8 mouse cellular contexts compared by ENCODE assay signal in the genomic region with DNA sequence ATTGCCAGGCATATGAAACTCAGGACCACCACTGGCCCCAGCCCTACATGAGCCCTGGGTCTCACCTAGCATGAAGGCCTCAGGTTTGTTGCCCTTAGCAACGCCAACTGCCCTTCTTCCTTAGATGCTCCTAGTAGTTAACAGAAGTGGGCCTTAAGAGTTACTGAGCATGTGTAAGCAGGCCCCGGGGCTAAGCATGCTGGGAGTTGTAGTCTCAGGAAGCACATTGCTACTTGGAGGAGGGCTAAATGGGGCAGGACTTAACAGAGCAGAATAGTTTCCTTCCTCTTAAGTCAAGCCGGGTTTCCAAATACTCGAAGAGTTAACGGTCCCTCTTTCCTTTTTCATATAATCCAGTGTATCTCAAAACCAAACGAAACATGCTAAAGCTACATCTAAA. TPM values are rescaled to one million over a fixed set of nuclear protein-coding genes. Genes with fewer than 3 reads are reported as not detected.
A peak's percentile ranks its signal among the peaks of the same experiment; 100 is the strongest.
DNase-seq lines count a peak whose midpoint lies in the region; ATAC-seq lines count a peak whose summit lies in the region.

No protein-coding gene starts in this region.

- DNase-seq in adrenal gland, postnatal 10 days = peak; percentile 63
- DNase-seq in adrenal gland, postnatal 25 days = no peak
- peak; percentile 31 for DNase-seq in Muller cell, postnatal 12 days (ENCODE audit: inconsistent ontology term)
- DNase-seq in forebrain, embryonic 11.5 days (ENCODE audit: low spot score) = no peak
- DNase-seq in hindbrain, embryonic 14.5 days (ENCODE audit: low spot score) = no peak
- DNase-seq in left cerebral cortex, postnatal 25 days (ENCODE audit: low spot score in 2 of 2) = peak; percentile 50 to 75
- DNase-seq in spleen, postnatal 4 days (ENCODE audit: low spot score in 2 of 2) = peak; percentile 63 to 80

- peaks cover 24% of the 10 kb centered on the region for H3K4me1 ChIP-seq in forebrain, embryonic 11.5 days (replicated peaks; ENCODE audit: control insufficient read depth, insufficient read depth, low read length)
- peaks cover 36% of the 10 kb centered on the region for H3K4me1 ChIP-seq in hindbrain, embryonic 14.5 days (replicated peaks; ENCODE audit: control insufficient read depth, insufficient read depth, low read length)
- H3K4me1 ChIP-seq in megakaryocyte, embryonic 14.5 days = peaks cover 50% of the 10 kb centered on the region

- no peak for ATAC-seq in forebrain, embryonic 11.5 days (replicated peaks; ENCODE audit: low FRiP score)
- ATAC-seq in hindbrain, embryonic 14.5 days (ENCODE audit: low FRiP score) = no peak

- WGBS in forebrain, embryonic 11.5 days = 79% methylated on average over 6 of the region's 6 CpGs
- WGBS in hindbrain, embryonic 14.5 days = 77% methylated on average over 6 of the region's 6 CpGs

- H3K9me3 ChIP-seq in forebrain, embryonic 11.5 days (ENCODE audit: control insufficient read depth, low read length) = no peaks in the 10 kb centered on the region
- no peaks in the 10 kb centered on the region for H3K9me3 ChIP-seq in hindbrain, embryonic 14.5 days (ENCODE audit: control insufficient read depth, low read length)
- no peaks in the 10 kb centered on the region for H3K9me3 ChIP-seq in megakaryocyte, embryonic 14.5 days

- H3K4me3 ChIP-seq in forebrain, embryonic 11.5 days (ENCODE audit: low read depth, low read length) = no peak overlapping the region
- H3K4me3 ChIP-seq in hindbrain, embryonic 14.5 days (replicated peaks; ENCODE audit: low read length) = peak overlapping the region; percentile 87; the same call in 1 of the 2 replicates
- peak overlapping the region; percentile 97 for H3K4me3 ChIP-seq in megakaryocyte, embryonic 14.5 days (replicated peaks)

- peak overlapping the region; percentile 98; the same call in 1 of the 2 replicates for H3K4me2 ChIP-seq in forebrain, embryonic 11.5 days (ENCODE audit: low read depth, low read length, severe bottlenecking)
- H3K4me2 ChIP-seq in hindbrain, embryonic 14.5 days (replicated peaks) = peak overlapping the region; percentile 84

- intact Hi-C loops in left cerebral cortex, postnatal 25 days (cut with DNase I) = loop anchor here (5.0 kb wide), 1 partner anchor 35 kb away; the partner anchor contains the start of gene Prkag1

- no peak overlapping the region for H3K27ac ChIP-seq in forebrain, embryonic 11.5 days (ENCODE audit: low read depth, low read length)
- no peak overlapping the region for H3K27ac ChIP-seq in hindbrain, embryonic 14.5 days

- no peaks in the 10 kb centered on the region for H3K27me3 ChIP-seq in forebrain, embryonic 11.5 days (ENCODE audit: control insufficient read depth, insufficient read depth, low read length)
- no peaks in the 10 kb centered on the region for H3K27me3 ChIP-seq in hindbrain, embryonic 14.5 days (ENCODE audit: control insufficient read depth, insufficient read depth, low read length)
- H3K27me3 ChIP-seq in megakaryocyte, embryonic 14.5 days (replicated peaks) = no peaks in the 10 kb centered on the region

- H3K36me3 ChIP-seq in forebrain, embryonic 11.5 days (ENCODE audit: control insufficient read depth, insufficient read depth, low read length) = peaks cover 20% of the 10 kb centered on the region
- peaks cover 43% of the 10 kb centered on the region for H3K36me3 ChIP-seq in hindbrain, embryonic 14.5 days (replicated peaks; ENCODE audit: control insufficient read depth, insufficient read depth)
- H3K36me3 ChIP-seq in megakaryocyte, embryonic 14.5 days (replicated peaks; ENCODE audit: low read length) = peaks cover 61% of the 10 kb centered on the region

- H3K9ac ChIP-seq in forebrain, embryonic 11.5 days (ENCODE audit: low read length) = no peak overlapping the region
- H3K9ac ChIP-seq in hindbrain, embryonic 14.5 days = peak overlapping the region; percentile 94; the same call in 1 of the 2 replicates

RNA-seq across cellular contexts. Expression of gene Kmt2d, which starts 3.7 kb away (rescaled TPM):
- 10 to 100 TPM; 47.5 to 64.2 TPM for total RNA-seq in adrenal gland, postnatal 10 days (2021)
- 63.0 and 83.0 TPM in 2 replicates for total RNA-seq in adrenal gland, postnatal 25 days (2021)
- 20.1 and 20.6 TPM in 2 replicates for polyA plus RNA-seq in forebrain, embryonic 11.5 days (2014; fragmentation: Nextera tagmentation; extraction: Ambion mirVana)
- polyA plus RNA-seq in hindbrain, embryonic 14.5 days (2014; fragmentation: Nextera tagmentation; extraction: Ambion mirVana) = 12.9 and 14.9 TPM in 2 replicates
- total RNA-seq in left cerebral cortex, postnatal 25 days (2021) = 10 to 100 TPM; 78.0 to 80.2 TPM
- 11.9 and 17.8 TPM in 2 replicates for polyA plus RNA-seq in megakaryocyte, embryonic 14.5 days (2012; ENCODE audit: insufficient read depth, low replicate concordance)

RNA-seq across cellular contexts. Expression of gene Rhebl1, which starts 27.0 kb away (rescaled TPM):
- total RNA-seq in adrenal gland, postnatal 10 days (2021) = 1 to 10 TPM; 2.6 to 4.5 TPM
- total RNA-seq in adrenal gland, postnatal 25 days (2021) = 3.7 and 4.4 TPM in 2 replicates
- 12.5 and 14.1 TPM in 2 replicates for polyA plus RNA-seq in forebrain, embryonic 11.5 days (2014; fragmentation: Nextera tagmentation; extraction: Ambion mirVana)
- 19.4 and 19.8 TPM in 2 replicates for polyA plus RNA-seq in hindbrain, embryonic 14.5 days (2014; fragmentation: Nextera tagmentation; extraction: Ambion mirVana)
- total RNA-seq in left cerebral cortex, postnatal 25 days (2021) = 10 to 100 TPM in 1 of 2 experiments, 1 to 10 TPM in 1; 8.2 to 11.6 TPM
- 0.19 TPM in 1 of 2 replicates, not detected in the other for polyA plus RNA-seq in megakaryocyte, embryonic 14.5 days (2012; ENCODE audit: insufficient read depth, low replicate concordance)

RNA-seq across cellular contexts. Expression of gene Dhh, which starts 31.0 kb away (rescaled TPM):
- 1 to 10 TPM; 2.6 to 3.2 TPM for total RNA-seq in adrenal gland, postnatal 10 days (2021)
- 1.1 and 2.4 TPM in 2 replicates for total RNA-seq in adrenal gland, postnatal 25 days (2021)
- polyA plus RNA-seq in forebrain, embryonic 11.5 days (2014; fragmentation: Nextera tagmentation; extraction: Ambion mirVana) = 0.28 and 0.29 TPM in 2 replicates
- 1.1 and 1.4 TPM in 2 replicates for polyA plus RNA-seq in hindbrain, embryonic 14.5 days (2014; fragmentation: Nextera tagmentation; extraction: Ambion mirVana)
- total RNA-seq in left cerebral cortex, postnatal 25 days (2021) = under 1 TPM; 0.37 to 0.41 TPM
- not detected in 2 replicates for polyA plus RNA-seq in megakaryocyte, embryonic 14.5 days (2012; ENCODE audit: insufficient read depth, low replicate concordance)

RNA-seq across cellular contexts. Expression of gene Prkag1, which starts 36.0 kb away (rescaled TPM):
- total RNA-seq in adrenal gland, postnatal 10 days (2021) = 10 to 100 TPM; 65.7 to 71.5 TPM
- total RNA-seq in adrenal gland, postnatal 25 days (2021) = 60.4 and 78.6 TPM in 2 replicates
- 89.4 and 92.5 TPM in 2 replicates for polyA plus RNA-seq in forebrain, embryonic 11.5 days (2014; fragmentation: Nextera tagmentation; extraction: Ambion mirVana)
- 59.0 and 65.3 TPM in 2 replicates for polyA plus RNA-seq in hindbrain, embryonic 14.5 days (2014; fragmentation: Nextera tagmentation; extraction: Ambion mirVana)
- total RNA-seq in left cerebral cortex, postnatal 25 days (2021) = 10 to 100 TPM; 44.1 to 55.6 TPM
- polyA plus RNA-seq in megakaryocyte, embryonic 14.5 days (2012; ENCODE audit: insufficient read depth, low replicate concordance) = 237 and 264 TPM in 2 replicates

RNA-seq across cellular contexts. Expression of gene Lmbr1l, which starts 50.7 kb away (rescaled TPM):
- total RNA-seq in adrenal gland, postnatal 10 days (2021) = 10 to 100 TPM; 17.7 to 27.7 TPM
- total RNA-seq in adrenal gland, postnatal 25 days (2021) = 25.2 and 30.5 TPM in 2 replicates
- polyA plus RNA-seq in forebrain, embryonic 11.5 days (2014; fragmentation: Nextera tagmentation; extraction: Ambion mirVana) = 8.7 and 9.4 TPM in 2 replicates
- polyA plus RNA-seq in hindbrain, embryonic 14.5 days (2014; fragmentation: Nextera tagmentation; extraction: Ambion mirVana) = 6.4 and 8.1 TPM in 2 replicates
- 10 to 100 TPM; 13.8 to 18.4 TPM for total RNA-seq in left cerebral cortex, postnatal 25 days (2021)
- polyA plus RNA-seq in megakaryocyte, embryonic 14.5 days (2012; ENCODE audit: insufficient read depth, low replicate concordance) = 0.87 and 4.8 TPM in 2 replicates

Comparison
In these comparisons a context has a peak if more than half of its experiments do, and no peak if none do; other contexts are left out.
1. DNase-seq: peak in adrenal gland, postnatal 10 days (single experiment), Muller cell, postnatal 12 days (single experiment), left cerebral cortex, postnatal 25 days (2 of 2) and spleen, postnatal 4 days (2 of 2); none in adrenal gland, postnatal 25 days (single experiment), forebrain, embryonic 11.5 days (single experiment) and hindbrain, embryonic 14.5 days (single experiment).